Mouse (Mus musculus) liver, adult 2 months (tissue): ENCODE measurements around the gene Sh3gl2. TPM values are rescaled to one million over a fixed set of nuclear protein-coding genes. Genes with fewer than 3 reads are reported as not detected.

Experiments used
- DNase-seq: peaks from one replicate; pipeline ENCODE4 v3.0.0-alpha.2; 2011; ENCODE audit warnings: low read depth, low spot score; ENCODE audit errors: extremely low read depth
- H3K27ac ChIP-seq: fragments of 200-500 bp; replicated peaks from 2 replicates; pipeline ENCODE4 v1.5.1; 2012; ENCODE audit warnings: low read depth, mild to moderate bottlenecking, control low read depth, inconsistent platforms, low read length; ENCODE audit not compliant: insufficient read depth
- H3K27me3 ChIP-seq: fragments of 200-500 bp; 2 replicates; pipeline ENCODE4 v1.6.1; 2012; ENCODE audit warnings: mild to moderate bottlenecking, moderate library complexity, low read length, inconsistent platforms; ENCODE audit not compliant: control insufficient read depth, insufficient read depth
- H3K36me3 ChIP-seq: fragments of 200-500 bp; 2 replicates; pipeline ENCODE4 v1.6.1; 2012; ENCODE audit warnings: low read length, inconsistent platforms; ENCODE audit not compliant: control insufficient read depth, insufficient read depth
- H3K4me1 ChIP-seq: fragments of 200-500 bp; 2 replicates; pipeline ENCODE4 v1.6.1; 2011; ENCODE audit warnings: low read length; ENCODE audit not compliant: control insufficient read depth, insufficient read depth
- H3K4me3 ChIP-seq: fragments of 200-500 bp; 2 replicates; pipeline ENCODE4 v1.5.1; 2011; ENCODE audit warnings: low read depth, mild to moderate bottlenecking, control low read depth, low read length, moderate library complexity; ENCODE audit not compliant: insufficient read depth
- H3K79me2 ChIP-seq: fragments of 200-500 bp; 2 replicates; pipeline ENCODE4 v1.6.1; 2012; ENCODE audit warnings: inconsistent platforms, mild to moderate bottlenecking, low read length, moderate library complexity; ENCODE audit not compliant: control insufficient read depth, insufficient read depth
- H3K9ac ChIP-seq: fragments of 200-500 bp; 2 replicates; pipeline ENCODE4 v1.6.1; 2012; ENCODE audit warnings: low read depth, mild to moderate bottlenecking, control low read depth, inconsistent platforms, low read length
- CTCF ChIP-seq: fragments of 200-500 bp; IDR thresholded peaks from 2 replicates; pipeline ENCODE4 v1.5.1; 2011; ENCODE audit warnings: low read depth, low read length, control low read depth
- POLR2A ChIP-seq: fragments of 200-500 bp; IDR thresholded peaks from 2 replicates; pipeline ENCODE4 v1.6.1; 2011; ENCODE audit warnings: low read length, control low read depth; ENCODE audit not compliant: insufficient read depth; ENCODE audit errors: extremely low read depth
- WGBS: fragments of 180-500 bp; shearing (Covaris S2); methylation state at CpG from one replicate; pipeline ENCODE4 v1.1.7; 2018; 5-methylcytosine and 5-hydroxymethylcytosine counted together
- polyA plus RNA-seq: library from polyadenylated mRNA; depleted of rRNA; stranded (reverse); fragments of >200 nt; gene quantifications from 2 replicates; pipeline ENCODE4 v1.2.3, GENCODE M21; 2012
- total RNA-seq: library from RNA; depleted of rRNA; stranded (reverse); fragments of >200 nt; gene quantifications from 2 replicates; pipeline ENCODE4 v1.2.3, GENCODE M21; 2014

Gene Sh3gl2
- total and polyA plus RNA-seq, 2 experiments = 0.09 TPM; not detected in 1

- no peak for DNase-seq
- Histone ChIP-seq H3K4me3 (no peak overlapping the region), H3K4me1 (no peaks in the 10 kb centered on the region), H3K36me3 (no peaks in the 10 kb centered on the region), H3K9ac (no peak overlapping the region), H3K27ac (no peak overlapping the region), H3K79me2 (no peaks in the 10 kb centered on the region), H3K27me3 (no peaks in the 10 kb centered on the region)
- 66% methylated on average over 7 of the region's 7 CpGs for WGBS
- no peak for TF ChIP-seq POLR2A
- no peak for TF ChIP-seq CTCF
Observed at GRCm38 (mm10) chr4:85305912-85306573, 101.1 kb downstream of the Sh3gl2 start.

DNA sequence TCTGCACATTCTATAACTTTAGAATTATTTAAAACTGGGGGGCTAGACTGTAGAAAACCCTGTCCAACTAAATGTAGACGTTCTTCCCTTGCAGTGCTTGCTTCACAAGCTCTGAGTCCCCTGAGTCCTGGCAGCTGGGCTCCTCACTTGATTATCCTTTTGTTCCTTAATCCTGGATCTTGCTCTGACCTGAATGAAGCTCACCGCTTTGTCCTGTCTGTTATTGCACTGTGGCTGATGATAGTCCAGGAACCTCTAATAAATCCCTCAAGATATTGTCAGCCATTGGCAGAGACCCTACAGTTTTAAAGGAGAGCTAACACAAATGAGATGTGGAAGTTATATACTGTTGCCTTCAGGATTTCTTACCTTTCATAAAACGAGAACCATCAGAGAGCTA, 114.2 kb downstream of the Sh3gl2 start:
- Histone ChIP-seq H3K27ac (no peak overlapping the region), H3K9ac (no peak overlapping the region), H3K36me3 (no peaks in the 10 kb centered on the region), H3K4me3 (no peak overlapping the region), H3K79me2 (no peaks in the 10 kb centered on the region), H3K4me1 (no peaks in the 10 kb centered on the region), H3K27me3 (no peaks in the 10 kb centered on the region)
- TF ChIP-seq POLR2A = no peak
- no peak for TF ChIP-seq CTCF
- WGBS = 69% methylated on average over 3 of the region's 3 CpGs
- DNase-seq = no peak

DNA sequence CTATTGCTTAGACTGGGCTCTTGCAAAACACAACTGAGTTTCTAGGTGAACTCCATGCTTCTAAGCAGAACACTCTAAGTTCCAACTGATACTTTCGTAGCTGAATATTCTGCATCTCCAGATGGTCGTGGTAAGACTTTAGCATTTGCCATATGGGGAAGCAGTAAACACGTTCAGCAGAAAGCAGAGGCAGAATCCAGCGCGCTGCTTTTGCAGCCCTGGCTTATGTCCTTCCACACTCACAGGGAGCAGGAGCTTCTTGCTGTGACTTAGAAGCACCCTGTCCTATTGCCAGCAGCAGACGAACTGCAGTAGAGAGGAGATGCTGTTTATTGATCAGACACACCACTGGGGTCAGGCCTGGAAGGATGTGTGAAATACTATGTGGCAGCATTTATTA, 120.5 kb downstream of the Sh3gl2 start:
- no peaks in the 10 kb centered on the region for H3K27me3 ChIP-seq
- WGBS = 81% methylated on average over 6 of the region's 6 CpGs
- no peak overlapping the region for H3K4me3 ChIP-seq

GRCm38 (mm10) chr4:85326052-85326451, 121.1 kb downstream of the Sh3gl2 start:
- no peak for TF ChIP-seq POLR2A
- TF ChIP-seq CTCF = no peak
- no peak overlapping the region for H3K4me3 ChIP-seq
- no peak overlapping the region for H3K9ac ChIP-seq
- no peaks in the 10 kb centered on the region for H3K36me3 ChIP-seq
- DNase-seq = no peak
- WGBS = 82% methylated on average over 1 of the region's 1 CpGs
- no peaks in the 10 kb centered on the region for H3K4me1 ChIP-seq
- no peaks in the 10 kb centered on the region for H3K27me3 ChIP-seq
- no peak overlapping the region for H3K27ac ChIP-seq
- no peaks in the 10 kb centered on the region for H3K79me2 ChIP-seq

More for the DNA sequence above, 120.5 kb downstream of the Sh3gl2 start:
- TF ChIP-seq CTCF (no peak), POLR2A (no peak)
- Histone ChIP-seq H3K4me1 (no peaks in the 10 kb centered on the region), H3K9ac (no peak overlapping the region), H3K79me2 (no peaks in the 10 kb centered on the region), H3K36me3 (no peaks in the 10 kb centered on the region), H3K27ac (no peak overlapping the region)
- DNase-seq = no peak

DNA sequence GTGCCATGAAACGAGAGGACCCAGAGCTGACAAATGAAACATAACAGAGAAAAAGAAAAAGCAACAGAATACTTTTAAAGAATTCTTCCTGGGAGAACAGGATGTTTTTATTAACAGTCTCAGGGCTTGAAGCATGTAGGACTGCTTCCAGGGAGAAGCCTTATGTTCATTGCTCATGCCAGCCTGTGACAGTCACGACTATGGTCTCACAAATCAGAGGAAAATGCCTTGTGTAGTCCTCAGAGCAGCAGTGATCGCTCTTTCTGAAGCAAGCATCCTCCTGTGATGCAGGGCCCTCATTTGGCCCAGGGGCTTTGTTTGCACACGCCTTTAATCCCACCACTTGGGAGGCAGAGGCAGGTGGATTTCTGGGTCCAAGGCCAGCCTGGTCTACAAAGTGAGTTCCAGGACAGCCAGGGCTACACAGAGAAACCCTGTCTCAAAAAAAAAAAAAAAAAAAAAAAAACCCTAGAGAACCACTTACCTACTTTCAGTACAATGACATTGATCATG, 129.8 kb downstream of the Sh3gl2 start:
- Histone ChIP-seq H3K9ac (no peak overlapping the region), H3K4me1 (no peaks in the 10 kb centered on the region), H3K4me3 (no peak overlapping the region), H3K79me2 (no peaks in the 10 kb centered on the region), H3K27ac (no peak overlapping the region), H3K36me3 (no peaks in the 10 kb centered on the region), H3K27me3 (no peaks in the 10 kb centered on the region)
- no peak for TF ChIP-seq CTCF
- TF ChIP-seq POLR2A = no peak
- DNase-seq = no peak
- WGBS = 67% methylated on average over 4 of the region's 4 CpGs

DNA sequence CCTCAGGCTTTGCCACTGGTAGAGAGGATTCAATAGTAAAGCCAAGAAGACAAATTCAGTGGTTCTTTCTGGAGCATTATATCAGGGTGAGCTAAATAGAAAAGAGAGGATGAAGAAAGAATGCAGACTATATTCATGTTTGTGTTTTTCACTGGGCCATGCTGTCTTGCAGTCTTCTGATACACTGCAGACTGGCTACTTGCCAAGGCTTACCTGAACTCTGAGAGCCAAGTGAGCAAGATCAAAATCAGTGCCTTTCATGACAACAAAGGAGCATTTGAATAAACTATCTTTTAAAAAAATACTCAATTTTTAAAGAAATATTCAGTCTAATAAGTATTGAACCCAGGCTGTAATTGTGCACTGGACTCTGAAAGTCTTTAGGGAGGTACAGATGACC, 131.4 kb downstream of the Sh3gl2 start:
- Histone ChIP-seq H3K79me2 (no peaks in the 10 kb centered on the region), H3K27ac (no peak overlapping the region), H3K4me1 (no peaks in the 10 kb centered on the region), H3K27me3 (no peaks in the 10 kb centered on the region), H3K36me3 (no peaks in the 10 kb centered on the region), H3K4me3 (no peak overlapping the region), H3K9ac (no peak overlapping the region)
- no peak for DNase-seq
- TF ChIP-seq POLR2A (no peak), CTCF (no peak)
